Mouse (Mus musculus) neural tube, embryonic 15.5 days (tissue): ENCODE measurements around the gene Ube2d1. TPM values are rescaled to one million over a fixed set of nuclear protein-coding genes. Genes with fewer than 3 reads are reported as not detected.

ENCODE experiments used
- ATAC-seq: fragments of 200-750 bp; cut with Nextera tagmentation; 2 replicates; pipeline ENCODE4 v1.8.0; 2017; ENCODE audit warnings: mild to moderate bottlenecking, moderate TSS enrichment, moderate library complexity; ENCODE audit not compliant: low FRiP score
- H3K27ac ChIP-seq: fragments of 300-500 bp; sonication (generic); replicated peaks from 2 replicates; pipeline ENCODE4 v1.5.1; 2015; ENCODE audit warnings: mild to moderate bottlenecking, inconsistent platforms
- H3K27me3 ChIP-seq: fragments of 300-500 bp; sonication (generic); replicated peaks from 2 replicates; pipeline ENCODE4 v1.6.1; 2015; ENCODE audit warnings: inconsistent platforms
- H3K36me3 ChIP-seq: fragments of 300-500 bp; sonication (generic); 2 replicates; pipeline ENCODE4 v1.6.1; 2015; ENCODE audit warnings: inconsistent platforms
- H3K4me1 ChIP-seq: fragments of 300-500 bp; sonication (generic); 2 replicates; pipeline ENCODE4 v1.6.1; 2015; ENCODE audit warnings: inconsistent platforms
- H3K4me2 ChIP-seq: fragments of 300-500 bp; sonication (generic); 2 replicates; pipeline ENCODE4 v1.6.1; 2015; ENCODE audit warnings: inconsistent platforms, mild to moderate bottlenecking, moderate library complexity
- H3K4me3 ChIP-seq: fragments of 300-500 bp; sonication (generic); replicated peaks from 2 replicates; pipeline ENCODE4 v1.5.1; 2015; ENCODE audit warnings: mild to moderate bottlenecking, inconsistent platforms
- H3K9ac ChIP-seq: fragments of 300-500 bp; sonication (generic); replicated peaks from 2 replicates; pipeline ENCODE4 v1.6.1; 2015; ENCODE audit warnings: mild to moderate bottlenecking, inconsistent platforms
- H3K9me3 ChIP-seq: fragments of 300-500 bp; sonication (generic); replicated peaks from 2 replicates; pipeline ENCODE4 v1.6.1; 2016; ENCODE audit warnings: inconsistent platforms
- WGBS: fragments of 180-500 bp; shearing (Covaris S2); methylation state at CpG from one replicate; pipeline ENCODE4 v1.1.7; 2015; ENCODE audit warnings: mixed read lengths; 5-methylcytosine and 5-hydroxymethylcytosine counted together
- polyA plus RNA-seq: library from polyadenylated mRNA; unstranded; fragments of >200 nt; fragmentation: Nextera tagmentation; extraction: Ambion mirVana; gene quantifications from 2 replicates; pipeline ENCODE4 v1.2.1, GENCODE M21; 2015

Gene Ube2d1
- polyA plus RNA-seq, 1 experiment from 2014 or later = 151 TPM

DNA sequence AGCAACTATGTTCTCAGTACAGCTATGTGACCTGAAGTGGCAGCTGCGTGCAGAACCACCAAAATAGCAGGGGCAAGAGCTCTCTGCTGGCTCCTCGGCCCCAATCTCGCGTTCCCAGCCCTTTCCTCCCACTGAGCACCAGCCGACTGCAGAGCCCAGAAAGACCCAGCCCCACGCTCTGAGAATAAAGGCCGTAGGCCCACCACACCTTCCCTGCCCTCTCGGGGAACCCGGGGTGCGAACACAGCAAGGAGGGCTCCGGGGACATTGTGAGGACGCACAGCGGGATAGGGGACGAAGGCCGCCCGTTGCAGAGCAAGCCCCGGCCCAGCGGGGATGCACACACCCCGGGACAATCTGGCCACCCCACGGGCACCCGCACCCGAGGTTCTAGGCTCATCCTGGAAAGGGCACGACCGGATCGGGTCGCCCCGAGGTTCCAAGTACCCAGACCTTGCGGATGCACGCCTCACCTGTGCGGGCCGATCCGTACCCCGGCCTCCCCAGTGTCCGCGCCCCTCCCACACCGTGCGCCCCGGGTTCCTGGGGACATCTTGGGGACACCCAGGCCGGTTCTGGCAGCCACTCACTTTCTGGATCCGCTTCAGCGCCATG lies 444 bp downstream of the Ube2d1 start:
- WGBS = under 1% methylated on average over 39 of the region's 41 CpGs
- H3K4me2 ChIP-seq = peak overlapping the region; percentile 67
- H3K4me3 ChIP-seq = peak overlapping the region; percentile 84
- H3K9ac ChIP-seq = peak overlapping the region; percentile 92
- peaks cover 36% of the 10 kb centered on the region for H3K4me1 ChIP-seq
- no peaks in the 10 kb centered on the region for H3K27me3 ChIP-seq
- no peaks in the 10 kb centered on the region for H3K9me3 ChIP-seq
- peak overlapping the region; percentile 89 for H3K27ac ChIP-seq
- ATAC-seq = peak; percentile 84
- H3K36me3 ChIP-seq = no peaks in the 10 kb centered on the region

DNA sequence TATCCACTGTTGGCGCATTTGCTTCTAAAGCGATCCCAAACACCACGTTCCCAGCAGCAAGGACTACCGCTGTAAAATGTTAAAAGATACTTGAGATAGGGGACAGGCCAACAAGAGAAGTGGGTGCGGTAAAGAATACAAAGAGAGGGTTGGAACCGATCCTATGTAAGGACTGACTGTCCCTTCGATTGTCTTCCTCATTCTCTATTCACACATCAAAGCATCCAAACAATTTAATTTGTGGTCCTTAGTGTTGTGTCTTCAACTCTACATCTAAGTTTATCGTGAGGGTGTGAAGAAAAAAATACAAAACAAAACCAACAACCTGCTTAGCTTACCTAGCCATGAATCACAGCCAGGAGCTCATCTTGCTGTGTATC lies 941 bp downstream of the Ube2d1 start:
- Histone ChIP-seq H3K4me1 (peaks cover 38% of the 10 kb centered on the region), H3K4me2 (peak overlapping the region; percentile 67), H3K4me3 (peak overlapping the region; percentile 84), H3K9ac (peak overlapping the region; percentile 92), H3K36me3 (no peaks in the 10 kb centered on the region), H3K9me3 (no peaks in the 10 kb centered on the region), H3K27ac (peak overlapping the region; percentile 89), H3K27me3 (no peaks in the 10 kb centered on the region)
- WGBS = 4% methylated on average over 8 of the region's 8 CpGs
- no peak for ATAC-seq

DNA sequence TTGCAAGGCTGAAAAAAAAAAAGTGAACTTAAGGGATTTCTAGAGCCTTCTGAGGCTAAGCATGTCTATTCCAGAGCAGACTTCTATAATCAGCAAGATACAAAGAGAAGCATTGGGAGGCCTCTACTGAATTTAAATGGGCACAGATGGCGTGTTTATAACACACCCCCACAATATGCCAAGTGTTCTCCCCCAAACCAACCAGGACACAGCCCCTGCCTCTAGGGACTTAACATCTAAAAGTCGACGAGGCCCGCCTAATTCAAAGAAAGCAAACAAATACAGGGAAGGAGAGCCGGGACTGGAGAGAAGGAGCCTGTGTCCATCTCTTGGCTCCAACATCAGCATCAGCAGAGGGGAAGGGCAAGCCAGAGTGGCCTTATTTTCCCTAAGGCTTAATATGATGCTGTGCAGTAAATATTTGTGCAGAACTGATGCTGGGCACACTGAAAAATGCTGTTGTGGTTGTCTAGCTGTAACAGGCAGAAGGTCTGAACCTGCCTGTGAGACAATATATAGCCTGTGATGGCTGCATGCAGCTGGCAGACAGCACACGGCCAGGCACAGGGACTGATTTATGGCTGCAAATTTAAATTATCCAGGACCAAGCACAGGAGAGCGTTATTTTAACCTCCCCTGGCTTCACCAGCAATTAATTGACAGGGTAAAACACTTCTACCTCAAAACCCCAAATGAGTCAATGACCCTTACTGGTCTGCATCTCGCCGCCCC lies 11.9 kb downstream of the Ube2d1 start:
- 14% methylated on average over 9 of the region's 9 CpGs for WGBS
- H3K9ac ChIP-seq = no peak overlapping the region
- H3K4me2 ChIP-seq = 0 out of 2 replicates have a peak overlapping the region, but pooled peaks have one; percentile 1
- no peaks in the 10 kb centered on the region for H3K36me3 ChIP-seq
- ATAC-seq = peak; percentile 25; the same call in 1 of the 2 replicates
- H3K4me1 ChIP-seq = peaks cover 32% of the 10 kb centered on the region
- H3K27me3 ChIP-seq = no peaks in the 10 kb centered on the region
- no peak overlapping the region for H3K4me3 ChIP-seq
- peak overlapping the region; percentile 33 for H3K27ac ChIP-seq
- no peaks in the 10 kb centered on the region for H3K9me3 ChIP-seq

DNA sequence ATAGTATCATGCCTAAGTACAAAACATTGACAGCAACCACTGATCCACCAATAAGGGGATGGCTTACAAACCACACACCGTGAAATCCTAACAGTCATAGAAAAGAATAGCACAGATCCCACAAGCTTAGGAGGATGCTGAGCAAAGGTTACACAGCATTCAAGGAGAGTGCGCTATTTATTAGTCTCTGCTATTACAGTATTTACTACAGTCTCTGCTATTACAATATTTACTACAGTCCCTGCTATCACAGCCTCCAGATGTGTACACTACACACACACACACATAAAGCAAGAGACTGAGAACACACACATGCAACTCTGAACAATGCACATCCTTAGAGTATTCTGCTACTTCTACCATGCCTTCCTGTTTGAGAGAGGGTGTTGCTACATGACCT lies 17.1 kb downstream of the Ube2d1 start:
- Histone ChIP-seq H3K27ac (no peak overlapping the region), H3K27me3 (no peaks in the 10 kb centered on the region), H3K4me1 (peaks cover 33% of the 10 kb centered on the region), H3K4me2 (no peak overlapping the region), H3K9me3 (no peaks in the 10 kb centered on the region), H3K36me3 (no peaks in the 10 kb centered on the region), H3K4me3 (no peak overlapping the region), H3K9ac (no peak overlapping the region)
- WGBS = 88% methylated on average over 2 of the region's 2 CpGs
- ATAC-seq = no peak

DNA sequence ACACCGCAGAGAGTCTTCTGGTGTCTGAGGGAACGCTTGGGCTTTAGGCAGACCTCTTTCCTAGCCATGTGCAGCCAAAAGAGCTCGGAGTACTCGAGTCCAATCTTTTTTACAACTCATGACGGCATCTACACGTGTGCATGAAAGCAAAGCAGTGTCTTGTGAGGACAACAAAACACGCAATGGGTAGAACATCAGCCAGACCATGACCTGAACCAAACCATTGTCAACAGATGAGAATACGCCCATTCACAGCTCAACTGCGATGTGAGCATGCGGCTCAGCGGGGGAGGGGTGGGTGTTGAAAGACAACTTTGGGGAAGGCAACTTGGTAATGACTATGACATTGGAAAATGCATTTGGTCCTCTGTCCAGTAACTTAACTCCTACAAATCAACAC lies 17.6 kb downstream of the Ube2d1 start:
- Histone ChIP-seq H3K9me3 (no peaks in the 10 kb centered on the region), H3K4me3 (no peak overlapping the region), H3K4me1 (peaks cover 33% of the 10 kb centered on the region), H3K27ac (no peak overlapping the region), H3K9ac (no peak overlapping the region), H3K4me2 (no peak overlapping the region), H3K36me3 (no peaks in the 10 kb centered on the region), H3K27me3 (no peaks in the 10 kb centered on the region)
- no peak for ATAC-seq
- WGBS = 73% methylated on average over 11 of the region's 11 CpGs

DNA sequence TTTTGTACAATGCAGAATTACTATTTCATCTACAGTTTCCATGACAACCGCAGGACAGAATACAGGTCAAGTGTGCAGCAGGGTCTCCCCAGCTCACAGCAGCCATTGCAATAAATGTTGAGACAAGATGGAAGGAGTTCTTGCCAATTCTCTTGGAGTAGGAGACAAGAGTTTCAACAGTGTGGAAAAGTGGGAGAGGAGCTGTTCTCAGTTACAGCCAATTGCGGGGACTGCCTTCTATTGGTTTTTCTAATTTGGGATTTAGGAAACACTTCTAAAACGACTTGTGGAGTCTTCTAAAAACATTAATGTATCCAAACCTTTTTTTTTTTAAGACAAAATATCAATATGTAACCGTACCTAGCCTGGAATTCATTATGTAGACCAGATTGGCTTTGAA lies 20.0 kb downstream of the Ube2d1 start:
- no peak overlapping the region for H3K9ac ChIP-seq
- no peaks in the 10 kb centered on the region; the same call in 1 of the 2 replicates for H3K36me3 ChIP-seq
- ATAC-seq = no peak
- no peak overlapping the region for H3K4me2 ChIP-seq
- WGBS = 91% methylated on average over 4 of the region's 4 CpGs
- no peak overlapping the region for H3K27ac ChIP-seq
- H3K4me1 ChIP-seq = peaks cover 45% of the 10 kb centered on the region
- no peaks in the 10 kb centered on the region for H3K9me3 ChIP-seq
- no peak overlapping the region for H3K4me3 ChIP-seq
- no peaks in the 10 kb centered on the region for H3K27me3 ChIP-seq

DNA sequence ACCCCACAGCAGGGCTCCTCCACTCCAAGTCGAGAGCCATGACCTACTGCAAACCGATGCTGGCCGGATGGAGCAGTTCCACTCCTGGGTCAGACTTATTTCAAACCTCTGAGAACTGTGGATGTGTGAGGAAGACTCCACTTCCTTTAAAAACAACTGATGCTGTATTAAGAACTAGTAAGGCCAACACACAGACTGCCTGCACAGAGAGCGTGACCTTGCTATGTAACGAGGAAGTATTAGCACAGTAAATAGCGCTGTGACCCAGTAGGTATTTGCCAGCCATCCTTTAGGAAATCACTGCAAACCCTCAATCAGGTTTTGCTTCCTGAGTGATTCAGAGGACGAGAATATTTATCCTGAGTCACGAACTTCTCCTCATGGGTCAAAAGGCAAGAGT lies 23.4 kb downstream of the Ube2d1 start:
- peaks cover 12% of the 10 kb centered on the region; the same call in 1 of the 2 replicates for H3K36me3 ChIP-seq

DNA sequence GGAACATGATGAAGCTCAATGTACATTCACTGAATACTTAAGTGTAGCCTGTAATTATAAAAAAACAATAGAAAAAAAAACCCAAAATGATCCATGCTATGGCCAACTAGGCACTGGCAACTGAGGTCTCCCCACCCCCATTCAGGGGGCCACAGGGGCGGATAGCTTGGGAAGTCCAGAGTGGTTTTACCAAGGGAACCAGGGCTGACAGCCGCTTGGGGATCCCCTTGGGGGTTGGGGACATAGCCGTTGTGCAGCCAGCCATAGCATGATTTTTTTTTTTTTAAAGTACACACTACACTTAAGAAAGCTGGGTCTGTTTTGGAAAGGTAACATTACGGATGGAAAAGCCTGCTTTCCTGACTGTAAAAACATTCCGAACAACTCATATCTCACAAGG lies 26.1 kb downstream of the Ube2d1 start:
- Histone ChIP-seq H3K9ac (no peak overlapping the region), H3K9me3 (no peaks in the 10 kb centered on the region), H3K4me3 (no peak overlapping the region), H3K27ac (no peak overlapping the region), H3K36me3 (peaks cover 28% of the 10 kb centered on the region), H3K27me3 (no peaks in the 10 kb centered on the region), H3K4me1 (peaks cover 24% of the 10 kb centered on the region), H3K4me2 (no peak overlapping the region)
- ATAC-seq = no peak
- 75% methylated on average over 5 of the region's 5 CpGs for WGBS

More for the DNA sequence above, 23.4 kb downstream of the Ube2d1 start:
- Histone ChIP-seq H3K27ac (peak overlapping the region; percentile 61; the same call in 1 of the 2 replicates), H3K4me2 (no peak overlapping the region), H3K4me3 (no peak overlapping the region), H3K4me1 (peaks cover 31% of the 10 kb centered on the region), H3K27me3 (no peaks in the 10 kb centered on the region), H3K9me3 (no peaks in the 10 kb centered on the region), H3K9ac (no peak overlapping the region)
- no peak for ATAC-seq
- 65% methylated on average over 8 of the region's 8 CpGs for WGBS

DNA sequence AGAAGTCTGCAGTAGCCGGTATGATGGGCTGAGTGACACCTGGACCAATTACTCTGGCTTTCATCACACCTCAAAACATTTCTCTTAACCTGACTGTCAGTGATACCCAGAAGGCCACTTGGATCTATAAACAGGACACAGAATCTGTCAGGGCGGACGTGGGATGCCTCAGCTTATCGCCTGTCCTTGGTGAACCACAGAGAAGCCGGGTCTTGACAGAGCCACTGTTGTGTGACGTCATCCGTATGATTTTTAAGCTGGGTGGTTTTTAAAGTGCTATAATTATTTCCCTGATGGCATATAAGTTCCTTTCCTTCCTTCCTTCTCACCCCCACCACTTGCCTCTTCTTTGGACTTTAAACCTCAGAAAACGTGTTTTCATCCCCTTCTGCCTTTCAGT lies 26.5 kb downstream of the Ube2d1 start:
- H3K9ac ChIP-seq = no peak overlapping the region
- no peaks in the 10 kb centered on the region for H3K9me3 ChIP-seq
- H3K36me3 ChIP-seq = peaks cover 28% of the 10 kb centered on the region
- no peak overlapping the region for H3K4me3 ChIP-seq
- ATAC-seq = no peak
- WGBS = 89% methylated on average over 8 of the region's 8 CpGs
- H3K27me3 ChIP-seq = no peaks in the 10 kb centered on the region
- H3K4me2 ChIP-seq = no peak overlapping the region
- peaks cover 24% of the 10 kb centered on the region for H3K4me1 ChIP-seq
- H3K27ac ChIP-seq = no peak overlapping the region

DNA sequence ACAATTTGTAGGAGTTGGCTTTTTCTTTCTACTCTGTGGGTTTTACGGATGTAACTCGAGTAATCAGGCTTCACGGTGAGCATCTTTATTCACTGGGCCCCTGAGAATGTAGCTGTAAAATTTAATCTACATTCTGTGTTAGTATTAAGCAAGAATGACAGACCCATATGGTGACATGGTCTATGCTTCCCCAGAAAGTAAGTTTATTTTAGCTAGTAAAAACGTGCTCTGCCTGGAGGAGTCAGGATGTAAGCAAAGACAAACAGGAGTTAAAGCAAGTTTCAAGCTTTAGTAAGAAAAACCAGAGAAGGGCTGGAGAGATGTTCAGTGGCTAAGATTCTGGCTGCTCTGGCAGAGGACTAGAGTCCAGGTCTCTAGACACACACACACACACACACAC lies 31.9 kb downstream of the Ube2d1 start:
- H3K9ac ChIP-seq = no peak overlapping the region
- H3K4me1 ChIP-seq = no peaks in the 10 kb centered on the region
- H3K9me3 ChIP-seq = no peaks in the 10 kb centered on the region
- H3K27me3 ChIP-seq = no peaks in the 10 kb centered on the region
- no peak overlapping the region for H3K4me3 ChIP-seq
- peaks cover 18% of the 10 kb centered on the region for H3K36me3 ChIP-seq
- WGBS = 51% methylated on average over 4 of the region's 4 CpGs
- no peak overlapping the region for H3K4me2 ChIP-seq
- no peak for ATAC-seq
- H3K27ac ChIP-seq = no peak overlapping the region

DNA sequence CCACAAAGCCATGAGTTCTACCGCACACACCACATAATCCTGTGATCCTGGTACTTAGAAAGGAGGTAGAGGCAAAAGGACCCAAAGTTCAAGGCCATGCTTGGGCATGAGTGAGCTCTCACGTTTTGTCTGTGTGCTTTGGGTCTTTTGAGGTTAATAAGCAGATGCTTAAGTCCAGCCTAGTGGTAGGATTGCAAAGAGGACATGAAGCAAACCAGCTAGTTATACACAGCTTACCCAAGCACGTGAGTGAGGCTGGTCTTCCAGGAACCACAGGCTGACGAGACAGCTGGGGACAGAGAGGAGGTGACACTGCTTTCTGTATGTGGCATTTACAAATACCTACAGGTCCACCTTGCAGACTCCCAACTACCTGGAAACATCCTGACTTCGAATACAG lies 32.6 kb downstream of the Ube2d1 start:
- H3K27ac ChIP-seq = no peak overlapping the region
- no peaks in the 10 kb centered on the region for H3K4me1 ChIP-seq
- H3K4me3 ChIP-seq = no peak overlapping the region
- H3K9me3 ChIP-seq = no peaks in the 10 kb centered on the region
- no peak overlapping the region for H3K9ac ChIP-seq
- H3K36me3 ChIP-seq = peaks cover 16% of the 10 kb centered on the region
- H3K27me3 ChIP-seq = no peaks in the 10 kb centered on the region
- no peak overlapping the region for H3K4me2 ChIP-seq
- no peak for ATAC-seq
- 86% methylated on average over 5 of the region's 5 CpGs for WGBS

DNA sequence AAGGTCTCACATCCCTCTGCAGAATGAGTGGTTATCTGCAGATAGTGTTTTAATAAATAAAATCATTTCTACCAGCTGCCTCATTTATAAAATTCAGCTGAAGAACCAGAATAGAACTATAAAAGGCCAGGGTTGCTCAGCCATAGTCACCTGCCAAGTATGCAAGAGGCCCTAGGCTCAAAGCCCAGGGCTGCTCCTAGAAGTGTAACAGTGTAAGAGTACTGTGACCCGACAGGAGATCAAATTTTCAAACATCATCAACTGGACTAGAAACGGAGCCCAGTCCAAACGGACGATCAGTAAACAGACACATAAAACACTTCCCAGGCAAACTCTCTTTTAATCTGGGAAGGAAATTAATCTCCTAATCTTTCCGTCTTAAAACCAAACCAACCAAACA lies 33.2 kb downstream of the Ube2d1 start:
- peaks cover 16% of the 10 kb centered on the region for H3K36me3 ChIP-seq
- H3K27ac ChIP-seq = no peak overlapping the region
- H3K9me3 ChIP-seq = no peaks in the 10 kb centered on the region
- no peak for ATAC-seq
- H3K4me2 ChIP-seq = no peak overlapping the region
- no peak overlapping the region for H3K9ac ChIP-seq
- H3K4me3 ChIP-seq = no peak overlapping the region
- H3K4me1 ChIP-seq = no peaks in the 10 kb centered on the region
- 88% methylated on average over 5 of the region's 5 CpGs for WGBS
- no peaks in the 10 kb centered on the region for H3K27me3 ChIP-seq
